ENCODE assay signal across 28 mouse cellular contexts in genomic region chr6:67109774-67110173, GRCm38 (mm10).
DNase-seq lines count a peak whose midpoint lies in the region; ATAC-seq and TF ChIP-seq lines count a peak whose summit lies in the region.
"Had no signal": no experiment of that assay in that cellular context is flagged by ENCODE, and none has a peak within 500 bp of the region (broad histone marks: within the 10 kb centered on the region; RNA-seq: fewer than 3 reads in every experiment).

No protein-coding gene starts in this region.

- peak overlapping the region; percentile 64 for H3K27ac ChIP-seq in gastrocnemius, adult 2 months
- peak overlapping the region; percentile 24; the same call in 1 of the 2 replicates for H3K27ac ChIP-seq in ES-E14 (ENCODE audit: insufficient read depth, low read depth, low read length, poor library complexity, severe bottlenecking)
- H3K27ac ChIP-seq in macrophage, result peak overlapping the region; percentile 40
- no peak overlapping the region for H3K27ac ChIP-seq in hindbrain, embryonic 14.5 days
- H3K27ac ChIP-seq: embryonic facial prominence, embryonic 10.5 days; embryonic facial prominence, embryonic 13.5 days; forebrain, embryonic 13.5 days; heart, adult 2 months; heart, embryonic 10.5 days; heart, embryonic 13.5 days; hindbrain, embryonic 12.5 days; intestine, embryonic 15.5 days had no signal

- no peak for DNase-seq in gastrocnemius, adult 2 months
- no peak for DNase-seq in gastrocnemius, postnatal 4 days (ENCODE audit: low spot score in 2 of 2)
- peak; percentile 52 for DNase-seq in kidney, postnatal 14 days
- no peak for DNase-seq in kidney, postnatal 4 days
- DNase-seq in ES-E14 (ENCODE audit: low read depth, low spot score), result no peak
- no peak for DNase-seq in layer of hippocampus, adult 9-10 months (ENCODE audit: low spot score)
- no peak for DNase-seq in hindbrain, embryonic 14.5 days (ENCODE audit: low spot score)
- DNase-seq: adrenal gland, adult 2 months; adrenal gland, postnatal 14 days; B cell, adult 2 months; cerebellum, adult 11 months; cerebellum, adult 2 months; cerebellum, adult 9-11 months; cerebellum, postnatal 25 days; gastrocnemius, postnatal 14 days; heart, adult 2 months had no signal

- no peak for ATAC-seq in hindbrain, embryonic 14.5 days (ENCODE audit: low FRiP score)
- ATAC-seq: forebrain, embryonic 13.5 days; forebrain, embryonic 16.5 days; hindbrain, embryonic 16.5 days; intestine, embryonic 15.5 days; Patski had no signal

- no peaks in the 10 kb centered on the region for H3K27me3 ChIP-seq in hindbrain, embryonic 14.5 days (ENCODE audit: control insufficient read depth, insufficient read depth, low read length)
- H3K27me3 ChIP-seq: forebrain, embryonic 13.5 days; intestine, embryonic 15.5 days; Patski had no signal

- 80% methylated on average over 4 of the region's 4 CpGs for WGBS in macrophage (ENCODE audit: missing documents)
- 60% methylated on average over 4 of the region's 4 CpGs for WGBS in hindbrain, embryonic 14.5 days

- intact Hi-C loops in gastrocnemius, adult 2 months (cut with DNase I), result no loop called here

- no peak overlapping the region for H3K9ac ChIP-seq in ES-E14 (ENCODE audit: insufficient read depth, low read depth, low read length, poor library complexity, severe bottlenecking)
- no peak overlapping the region for H3K9ac ChIP-seq in hindbrain, embryonic 14.5 days
- H3K9ac ChIP-seq: embryonic facial prominence, embryonic 13.5 days; forebrain, embryonic 13.5 days; heart, embryonic 13.5 days; hindbrain, embryonic 12.5 days; intestine, embryonic 15.5 days had no signal

- in situ Hi-C loops in ES-E14 (cut with MboI; ENCODE audit: low sequenced_read_pairs in 2 of 2, unreplicated experiment in 2 of 2), result no loop called here

- H3K4me1 ChIP-seq in ES-E14 (ENCODE audit: control insufficient read depth in 2 of 2, insufficient read depth in 2 of 2, low read length in 2 of 2, poor library complexity in 1 of 2), result peaks cover 7 to 32% of the 10 kb centered on the region in 2 experiments
- 0 out of 2 replicates have a peak, but pooled peaks cover 9% of the 10 kb centered on the region for H3K4me1 ChIP-seq in hindbrain, embryonic 14.5 days (replicated peaks; ENCODE audit: control insufficient read depth, insufficient read depth, low read length)
- H3K4me1 ChIP-seq: forebrain, embryonic 13.5 days; heart, embryonic 10.5 days had no signal

- no peaks in the 10 kb centered on the region for H3K9me3 ChIP-seq in ES-E14 (ENCODE audit: control insufficient read depth, insufficient read depth, low read depth, low read length)
- no peaks in the 10 kb centered on the region for H3K9me3 ChIP-seq in hindbrain, embryonic 14.5 days (ENCODE audit: control insufficient read depth, low read length)
- H3K9me3 ChIP-seq: embryonic facial prominence, embryonic 10.5 days; embryonic facial prominence, embryonic 13.5 days; forebrain, embryonic 13.5 days; heart, embryonic 10.5 days; heart, embryonic 13.5 days; hindbrain, embryonic 12.5 days; intestine, embryonic 15.5 days had no signal

- no peak overlapping the region for H3K4me3 ChIP-seq in gastrocnemius, adult 2 months
- H3K4me3 ChIP-seq in ES-E14 (ENCODE audit: insufficient read depth in 1 of 2, low read depth in 1 of 2, low read length in 2 of 2, poor library complexity in 1 of 2, severe bottlenecking in 1 of 2) (no peak overlapping the region), macrophage (ENCODE audit: inconsistent target) (no peak overlapping the region)
- H3K4me3 ChIP-seq in hindbrain, embryonic 14.5 days (replicated peaks; ENCODE audit: low read length), result no peak overlapping the region
- H3K4me3 ChIP-seq: embryonic facial prominence, embryonic 10.5 days; embryonic facial prominence, embryonic 13.5 days; erythroblast, embryonic 14.5 days; forebrain, embryonic 13.5 days; heart, adult 2 months; heart, embryonic 10.5 days; heart, embryonic 13.5 days; hindbrain, embryonic 12.5 days; intestine, embryonic 15.5 days had no signal

- no peaks in the 10 kb centered on the region for H3K36me3 ChIP-seq in ES-E14 (ENCODE audit: control insufficient read depth, insufficient read depth, low read length, poor library complexity, severe bottlenecking)
- H3K36me3 ChIP-seq in macrophage (ENCODE audit: inconsistent target), result no peaks in the 10 kb centered on the region
- H3K36me3 ChIP-seq in hindbrain, embryonic 14.5 days (replicated peaks; ENCODE audit: control insufficient read depth, insufficient read depth), result no peaks in the 10 kb centered on the region
- H3K36me3 ChIP-seq: embryonic facial prominence, embryonic 10.5 days; embryonic facial prominence, embryonic 13.5 days; heart, embryonic 10.5 days; heart, embryonic 13.5 days; hindbrain, embryonic 12.5 days; intestine, embryonic 15.5 days had no signal

- H3K79me2 ChIP-seq in macrophage (ENCODE audit: inconsistent target), result no peaks in the 10 kb centered on the region

- no peak for TF ChIP-seq CTCF in gastrocnemius, adult 2 months (IDR thresholded peaks at IDR 0.05)

- H3K4me2 ChIP-seq in hindbrain, embryonic 14.5 days (replicated peaks), result no peak overlapping the region
- H3K4me2 ChIP-seq: embryonic facial prominence, embryonic 13.5 days; forebrain, embryonic 13.5 days; heart, embryonic 13.5 days; hindbrain, embryonic 12.5 days; intestine, embryonic 15.5 days had no signal

TF ChIP-seq in ES-E14, 5 proteins besides CTCF, POLR2A, EP300 and RAD21:
- no peak for TF ChIP-seq ZC3H11A (IDR thresholded peaks at IDR 0.05; ENCODE audit: borderline replicate concordance, low read depth, low read length)
- no peak for TF ChIP-seq ZNF384 (IDR thresholded peaks at IDR 0.05; ENCODE audit: low read depth, low read length)
- peak; percentile 98 for TF ChIP-seq MAFK (IDR thresholded peaks at IDR 0.05; ENCODE audit: insufficient read depth, low read depth, low read length)
